Mouse (Mus musculus) neural tube, embryonic 11.5 days (tissue): Measurements from ENCODE around the gene Reln. TPM values are rescaled to one million over a fixed set of nuclear protein-coding genes. Genes with fewer than 3 reads are reported as not detected.

ENCODE experiments used
- ATAC-seq: fragments of 200-750 bp; cut with Nextera tagmentation; 2 replicates; pipeline ENCODE4 v1.8.0; 2017; ENCODE audit warnings: moderate number of reproducible peaks, mild to moderate bottlenecking, moderate TSS enrichment, moderate library complexity; ENCODE audit not compliant: insufficient read depth, low FRiP score, low TSS enrichment
- DNase-seq: peaks from one replicate; pipeline ENCODE4 v3.0.0-alpha.2; 2015; ENCODE audit warnings: low spot score
- H3K27ac ChIP-seq: fragments of 300-500 bp; sonication (generic); 2 replicates; pipeline ENCODE4 v1.5.1; 2014; ENCODE audit warnings: low read depth, mild to moderate bottlenecking, low read length
- H3K27me3 ChIP-seq: fragments of 300-500 bp; sonication (generic); 2 replicates; pipeline ENCODE4 v1.6.1; 2014; ENCODE audit warnings: mild to moderate bottlenecking, low read length, mixed read lengths; ENCODE audit not compliant: control insufficient read depth, insufficient read depth
- H3K36me3 ChIP-seq: fragments of 300-500 bp; sonication (generic); 2 replicates; pipeline ENCODE4 v1.6.1; 2014; ENCODE audit warnings: mild to moderate bottlenecking, low read length, moderate library complexity, mixed read lengths; ENCODE audit not compliant: control insufficient read depth, insufficient read depth
- H3K4me1 ChIP-seq: fragments of 300-500 bp; sonication (generic); 2 replicates; pipeline ENCODE4 v1.6.1; 2014; ENCODE audit warnings: low read length, mixed read lengths; ENCODE audit not compliant: control insufficient read depth, insufficient read depth
- H3K4me2 ChIP-seq: fragments of 300-500 bp; sonication (generic); 2 replicates; pipeline ENCODE4 v1.6.1; 2014; ENCODE audit warnings: low read depth, mild to moderate bottlenecking, moderate library complexity
- H3K4me3 ChIP-seq: fragments of 300-500 bp; sonication (generic); 2 replicates; pipeline ENCODE4 v1.5.1; 2014; ENCODE audit warnings: low read depth, low read length
- H3K9ac ChIP-seq: fragments of 300-500 bp; sonication (generic); 2 replicates; pipeline ENCODE4 v1.6.1; 2014; ENCODE audit warnings: mild to moderate bottlenecking, low read length
- H3K9me3 ChIP-seq: fragments of 300-500 bp; sonication (generic); 2 replicates; pipeline ENCODE4 v1.6.1; 2016; ENCODE audit warnings: low read length; ENCODE audit not compliant: control insufficient read depth
- WGBS: fragments of 180-500 bp; shearing (Covaris S2); extraction: QIAGEN DNeasy Blood & Tissue Kit; methylation state at CpG from one replicate; pipeline ENCODE4 v1.1.7; 2014; 5-methylcytosine and 5-hydroxymethylcytosine counted together
- polyA plus RNA-seq: library from polyadenylated mRNA; unstranded; fragments of >200 nt; fragmentation: Nextera tagmentation; extraction: Ambion mirVana; gene quantifications from 2 replicates; pipeline ENCODE4 v1.2.1, GENCODE M21; 2014

Gene Reln
- polyA plus RNA-seq, 1 experiment from 2014 or later: 21.0 TPM

DNA sequence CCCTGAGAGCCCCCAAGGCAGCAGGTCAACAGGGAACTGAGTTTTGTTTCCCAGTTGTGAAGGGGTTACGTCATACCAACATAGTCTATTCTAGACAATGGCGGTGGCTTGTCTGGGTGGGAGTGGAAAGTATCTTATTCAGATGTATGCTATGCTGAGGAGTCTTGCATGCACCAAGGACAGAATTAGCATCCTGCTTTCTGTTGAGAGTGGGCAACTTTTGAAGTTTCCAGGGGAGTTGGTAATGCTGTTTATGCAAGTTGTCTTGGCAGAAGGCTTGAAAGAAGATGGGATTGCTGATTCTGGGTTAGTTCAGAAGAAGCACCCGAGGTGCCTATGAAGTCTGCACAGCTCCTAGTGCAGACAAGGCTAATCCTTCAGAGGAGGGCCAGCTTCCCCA, 450.3 kb downstream of the Reln start:
- no peak overlapping the region for H3K27ac ChIP-seq
- no peaks in the 10 kb centered on the region for H3K9me3 ChIP-seq
- 85% methylated on average over 3 of the region's 3 CpGs for WGBS
- no peaks in the 10 kb centered on the region for H3K27me3 ChIP-seq
- ATAC-seq (no peak), DNase-seq (no peak)
- H3K36me3 ChIP-seq: no peaks in the 10 kb centered on the region
- no peak overlapping the region for H3K9ac ChIP-seq
- H3K4me3 ChIP-seq: no peak overlapping the region
- no peaks in the 10 kb centered on the region for H3K4me1 ChIP-seq
- H3K4me2 ChIP-seq: no peak overlapping the region

DNA sequence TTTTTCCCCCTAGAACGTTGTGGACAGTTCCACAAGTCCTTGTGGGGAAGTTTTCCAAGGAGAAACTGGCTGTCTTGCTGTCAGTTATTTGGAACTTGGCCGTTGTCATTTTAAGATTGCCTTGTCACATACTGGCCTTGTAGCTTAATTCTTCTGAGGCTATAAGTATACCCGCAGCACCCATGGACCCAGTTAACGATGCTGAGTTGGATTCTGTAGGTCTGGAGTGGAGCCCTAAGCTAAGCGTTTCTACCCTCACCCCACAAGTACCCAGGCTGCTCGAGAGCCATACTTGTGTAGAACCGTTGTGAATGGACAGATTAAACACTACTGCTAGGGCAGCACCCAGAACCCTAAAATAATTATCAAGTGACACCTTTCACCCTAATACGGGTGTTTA, 477.8 kb downstream of the Reln start:
- Histone ChIP-seq H3K36me3 (no peaks in the 10 kb centered on the region), H3K27ac (no peak overlapping the region), H3K4me1 (no peaks in the 10 kb centered on the region), H3K9me3 (no peaks in the 10 kb centered on the region), H3K27me3 (no peaks in the 10 kb centered on the region), H3K9ac (no peak overlapping the region), H3K4me3 (no peak overlapping the region), H3K4me2 (no peak overlapping the region)
- no peak for ATAC-seq
- WGBS: 64% methylated on average over 8 of the region's 8 CpGs
- DNase-seq: no peak

DNA sequence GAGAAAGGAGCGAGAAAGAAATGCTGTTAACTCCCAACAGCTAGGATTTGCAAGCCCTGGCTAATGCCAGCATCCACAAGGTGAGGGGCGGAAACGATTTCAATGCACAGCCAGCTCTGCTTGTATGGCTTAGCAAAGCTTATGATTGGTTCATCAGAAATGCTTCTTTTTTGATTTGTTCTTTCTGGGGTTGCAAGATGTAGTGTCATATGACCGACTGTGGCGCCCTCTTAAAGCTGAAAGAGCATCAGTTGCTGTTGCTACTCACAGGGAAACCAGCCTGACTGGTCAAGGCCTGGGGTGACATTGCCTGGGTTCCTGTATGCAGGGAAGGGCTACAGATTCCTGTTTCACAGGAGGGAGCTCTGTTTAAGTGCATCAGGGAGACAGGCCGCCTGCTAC, 478.2 kb downstream of the Reln start:
- H3K27ac ChIP-seq: no peak overlapping the region
- no peaks in the 10 kb centered on the region for H3K27me3 ChIP-seq
- H3K9ac ChIP-seq: no peak overlapping the region
- 10% methylated on average over 6 of the region's 6 CpGs for WGBS
- peak overlapping the region; percentile 24; the same call in 1 of the 2 replicates for H3K4me2 ChIP-seq
- ATAC-seq: no peak
- no peaks in the 10 kb centered on the region for H3K9me3 ChIP-seq
- H3K4me1 ChIP-seq: no peaks in the 10 kb centered on the region
- DNase-seq: peak; percentile 18
- no peak overlapping the region for H3K4me3 ChIP-seq
- H3K36me3 ChIP-seq: no peaks in the 10 kb centered on the region

DNA sequence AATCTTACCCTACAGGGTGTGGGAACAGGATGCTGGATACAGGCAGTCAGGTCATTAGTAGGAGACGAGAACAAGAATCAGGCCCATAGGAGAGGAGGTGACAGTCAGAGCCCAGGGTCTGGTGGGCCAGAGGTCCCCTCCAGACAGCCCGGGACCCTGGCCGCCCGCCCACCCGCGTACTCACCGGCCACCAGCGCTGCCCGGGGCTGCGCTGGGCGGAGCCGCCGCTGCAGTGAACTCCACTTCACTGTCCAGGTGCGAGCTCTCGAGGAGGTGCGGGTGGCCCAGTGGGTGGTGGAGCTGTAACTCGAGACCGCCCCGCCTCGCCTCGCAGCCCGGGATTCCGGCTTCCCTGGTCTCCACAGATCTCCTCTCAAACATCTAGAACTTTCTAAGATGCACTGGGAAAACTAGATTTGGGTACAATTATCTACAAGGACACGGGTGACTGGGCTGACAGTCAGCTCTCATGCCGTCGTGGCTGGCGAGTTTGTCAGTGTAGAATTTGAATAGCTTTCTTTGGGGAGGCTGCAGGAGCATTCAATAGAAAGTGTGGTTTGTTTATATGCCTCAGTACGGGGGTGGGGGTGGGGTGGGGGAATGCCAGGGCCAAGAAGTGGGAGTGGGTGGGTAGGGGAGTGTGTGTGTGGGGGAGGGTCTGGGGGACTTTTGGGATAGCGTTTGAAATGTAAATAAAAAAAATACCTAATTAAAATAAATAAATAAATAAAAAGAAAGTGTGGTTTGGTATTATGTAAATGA, 479.0 kb downstream of the Reln start, which contains the start of gene Slc26a5:
Slc26a5 (minus strand) TSS at position 259 of the 762 bp plus-strand sequence.
- 2% methylated on average over 29 of the region's 29 CpGs for WGBS
- no peak within 1 kb of the TSS for H3K27ac ChIP-seq

DNA sequence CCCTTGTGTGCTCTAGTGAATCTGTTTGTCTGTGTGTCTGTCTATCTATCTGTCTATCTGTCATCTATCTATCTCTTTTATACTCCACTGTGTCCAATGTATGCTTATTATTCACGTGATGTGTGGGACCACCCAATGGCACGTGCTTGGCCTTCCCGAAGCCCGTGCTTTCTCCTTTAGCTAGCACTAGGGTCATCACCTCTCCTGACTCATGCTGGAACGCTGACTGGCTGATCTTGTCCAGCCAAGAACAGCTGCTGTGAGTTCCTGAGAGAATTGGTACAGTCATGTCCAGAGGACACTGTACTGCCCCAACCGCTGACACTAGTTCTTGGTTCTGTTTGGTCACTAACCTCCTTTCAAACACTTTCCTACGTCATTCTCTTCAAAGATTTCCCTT, 485.8 kb downstream of the Reln start:
- Histone ChIP-seq H3K4me2 (no peak overlapping the region), H3K27ac (no peak overlapping the region), H3K27me3 (no peaks in the 10 kb centered on the region), H3K4me3 (no peak overlapping the region), H3K4me1 (no peaks in the 10 kb centered on the region), H3K36me3 (no peaks in the 10 kb centered on the region), H3K9me3 (no peaks in the 10 kb centered on the region), H3K9ac (no peak overlapping the region)
- no peak for DNase-seq
- ATAC-seq: no peak
- 84% methylated on average over 7 of the region's 7 CpGs for WGBS

More for the DNA sequence above, 479.0 kb downstream of the Reln start, which contains the start of gene Slc26a5:
- H3K4me3 ChIP-seq: no peak within 1 kb of the TSS
- no peak within 1 kb of the TSS for H3K9ac ChIP-seq
- peak within 1 kb of the TSS; percentile 33 for H3K4me2 ChIP-seq
- H3K36me3 ChIP-seq: no peaks in the 10 kb centered on the region
- DNase-seq (peak; percentile 13), ATAC-seq (no peak)
- H3K4me1 ChIP-seq: no peaks in the 10 kb centered on the region
- H3K27me3 ChIP-seq: no peaks in the 10 kb centered on the region
- no peaks in the 10 kb centered on the region for H3K9me3 ChIP-seq

DNA sequence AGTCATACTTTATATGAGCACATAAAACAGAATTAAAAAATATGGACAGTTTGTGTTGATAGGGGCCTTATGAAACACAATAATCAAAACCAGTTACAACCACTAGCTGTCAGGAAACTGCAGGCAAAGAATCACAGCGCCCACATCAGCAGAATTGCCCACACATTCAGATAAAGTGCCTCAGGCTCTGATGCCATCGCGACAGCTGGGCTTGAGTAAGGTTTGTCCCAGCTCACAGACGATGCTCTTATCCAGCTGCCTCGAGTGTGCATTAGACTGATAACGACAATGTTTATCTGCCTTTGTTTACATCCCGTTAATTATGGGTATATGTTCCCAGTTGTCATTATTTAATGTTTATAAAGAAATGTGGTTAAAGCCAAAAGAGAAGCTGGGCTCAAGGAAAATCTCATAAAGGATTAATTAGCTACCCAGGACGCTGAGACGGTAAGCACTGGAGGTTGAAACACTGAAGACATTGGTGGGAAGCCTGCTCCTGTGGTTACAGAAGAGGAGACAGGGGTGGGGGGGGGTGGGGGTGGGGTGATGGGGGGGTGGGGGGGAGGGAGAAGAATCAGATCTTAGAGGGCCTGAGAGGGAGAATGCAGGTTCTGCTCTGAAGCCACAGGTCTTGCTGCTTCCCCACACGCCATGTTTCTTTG, 492.7 kb downstream of the Reln start:
- WGBS: 71% methylated on average over 10 of the region's 10 CpGs
- Histone ChIP-seq H3K27ac (no peak overlapping the region), H3K27me3 (no peaks in the 10 kb centered on the region), H3K4me1 (no peaks in the 10 kb centered on the region), H3K4me3 (no peak overlapping the region), H3K36me3 (no peaks in the 10 kb centered on the region), H3K9ac (no peak overlapping the region), H3K4me2 (no peak overlapping the region), H3K9me3 (no peaks in the 10 kb centered on the region)
- ATAC-seq (no peak), DNase-seq (no peak)

DNA sequence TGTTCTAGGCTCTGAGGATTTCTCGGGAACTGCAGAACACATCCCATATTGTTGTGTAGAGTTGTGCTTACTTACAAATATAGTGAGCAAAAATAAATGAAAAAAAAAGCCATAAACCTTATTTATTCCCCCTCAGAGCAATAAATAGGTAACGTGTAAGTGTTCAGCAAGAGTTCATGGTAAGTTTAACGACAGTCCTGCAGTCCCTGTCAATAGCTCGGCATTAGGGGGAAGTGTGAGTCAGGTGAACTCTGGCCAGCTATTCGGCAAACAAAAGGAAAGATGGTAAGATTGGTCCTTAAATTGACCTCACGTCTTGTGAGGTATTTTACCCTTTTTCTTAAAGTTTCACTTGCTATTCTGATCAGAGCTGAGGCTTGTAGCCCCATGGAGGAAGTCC, 497.1 kb downstream of the Reln start:
- Histone ChIP-seq H3K36me3 (no peaks in the 10 kb centered on the region), H3K9me3 (no peaks in the 10 kb centered on the region), H3K9ac (no peak overlapping the region), H3K4me2 (no peak overlapping the region), H3K4me1 (no peaks in the 10 kb centered on the region), H3K4me3 (no peak overlapping the region), H3K27ac (no peak overlapping the region), H3K27me3 (no peaks in the 10 kb centered on the region)
- WGBS: 61% methylated on average over 6 of the region's 6 CpGs
- ATAC-seq: no peak
- no peak for DNase-seq

DNA sequence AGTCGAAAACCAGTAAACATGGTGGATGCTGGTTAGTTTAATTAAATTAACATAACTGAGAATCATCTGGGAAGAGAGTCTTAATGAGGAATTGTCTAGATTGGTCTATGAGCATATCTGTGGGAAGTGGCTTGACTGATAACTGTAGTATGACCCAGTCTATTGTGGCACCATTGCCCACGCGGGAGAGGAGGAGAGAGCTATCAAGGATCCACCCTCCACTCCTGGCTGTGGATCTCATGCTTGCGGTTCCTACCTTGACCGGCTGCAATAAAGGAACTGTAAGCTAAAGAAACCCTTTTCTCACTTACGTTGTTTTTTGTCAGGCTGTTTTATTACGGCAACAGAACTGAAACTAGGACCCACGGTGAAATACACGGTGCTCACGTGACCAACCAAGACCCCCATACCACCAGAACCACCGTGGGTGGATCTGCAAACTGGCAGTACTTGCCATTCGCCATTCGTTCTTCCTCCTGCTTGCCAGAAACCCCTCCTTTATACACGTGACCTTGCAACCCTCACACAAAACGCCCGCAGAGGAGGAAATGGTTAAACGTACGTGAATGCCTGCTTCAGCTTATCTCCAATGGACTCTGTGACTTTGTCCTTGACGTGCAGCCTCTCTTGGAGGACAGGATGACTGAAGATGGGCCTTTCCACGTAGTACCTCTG, 497.7 kb downstream of the Reln start:
- Histone ChIP-seq H3K4me2 (no peak overlapping the region), H3K27ac (no peak overlapping the region), H3K36me3 (no peaks in the 10 kb centered on the region), H3K9ac (no peak overlapping the region), H3K4me1 (no peaks in the 10 kb centered on the region), H3K4me3 (no peak overlapping the region), H3K9me3 (no peaks in the 10 kb centered on the region), H3K27me3 (no peaks in the 10 kb centered on the region)
- WGBS: 88% methylated on average over 20 of the region's 20 CpGs
- ATAC-seq (no peak), DNase-seq (no peak)
